Mouse (Mus musculus): Measurements from ENCODE around the gene Arfrp1. TPM values are rescaled to one million over a fixed set of nuclear protein-coding genes. Genes with fewer than 3 reads are reported as not detected.

Gene Arfrp1
- 31.9 and 39.6 TPM in 2 replicates for polyA plus RNA-seq (2015; fragmentation: Nextera tagmentation; extraction: Ambion mirVana)

DNA sequence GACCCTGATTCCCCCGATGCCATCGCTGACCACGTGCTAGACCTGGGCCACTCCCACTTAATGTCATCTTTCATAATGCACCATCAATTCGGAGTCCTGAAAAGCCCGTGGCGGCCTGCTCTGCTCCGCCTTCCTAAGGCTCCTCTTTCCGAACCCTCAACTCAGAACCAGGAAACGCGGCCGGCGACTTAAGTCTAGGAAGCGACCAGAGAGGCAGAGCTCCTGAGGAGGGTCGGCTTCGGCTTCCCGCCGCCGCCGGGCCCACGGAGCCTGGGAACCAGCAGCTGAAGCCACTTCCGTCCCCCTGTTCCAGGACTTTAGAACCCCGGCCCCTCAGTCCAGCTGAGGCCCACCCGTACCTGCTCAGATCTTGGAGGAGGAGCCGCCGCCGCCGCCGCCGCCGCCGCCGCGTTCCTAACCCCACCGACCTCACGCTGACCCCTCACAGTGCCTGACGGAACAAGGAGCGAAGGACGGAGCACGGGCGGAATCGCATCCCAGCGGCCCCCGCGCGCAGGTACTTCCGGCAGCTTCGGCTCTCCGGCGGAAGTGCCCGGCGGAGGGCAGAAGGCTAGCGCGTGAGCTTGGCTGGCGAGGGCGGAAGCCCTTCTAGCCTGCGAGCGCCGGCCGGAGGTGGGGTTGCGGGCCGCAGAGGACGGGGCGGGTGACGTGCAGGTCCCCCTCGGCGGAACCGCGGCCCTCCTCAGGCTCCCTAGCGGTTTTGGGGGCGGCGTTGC lies at the start of gene Arfrp1, which contains the start of gene Zgpat:
TSS of gene Arfrp1 (minus strand) at position 545 of the 737 bp plus-strand sequence.
TSS of gene Zgpat (plus strand) at position 69 of the 737 bp plus-strand sequence.

DNA sequence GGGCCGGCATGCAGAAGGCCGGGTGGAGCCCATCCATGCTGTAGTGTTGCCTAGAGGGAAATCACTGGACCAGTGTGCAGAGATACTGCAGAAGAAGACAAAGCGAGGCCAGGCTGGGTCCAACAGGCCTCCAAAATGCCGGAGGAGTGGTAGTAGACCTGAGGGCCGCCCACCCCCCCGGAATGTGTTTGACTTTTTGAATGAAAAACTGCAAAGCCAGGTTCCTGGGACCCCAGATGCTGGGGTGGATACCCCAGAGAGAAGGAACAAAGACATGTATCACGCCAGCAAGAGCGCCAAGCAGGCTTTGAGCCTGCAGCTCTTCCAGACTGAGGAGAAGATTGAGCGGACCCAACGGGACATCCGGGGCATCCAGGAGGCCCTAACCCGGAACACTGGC lies 14.6 kb upstream of the Arfrp1 start, which contains the start of gene Lime1:
TSS of gene Lime1 (plus strand) at position 301 of the 400 bp plus-strand sequence.

DNA sequence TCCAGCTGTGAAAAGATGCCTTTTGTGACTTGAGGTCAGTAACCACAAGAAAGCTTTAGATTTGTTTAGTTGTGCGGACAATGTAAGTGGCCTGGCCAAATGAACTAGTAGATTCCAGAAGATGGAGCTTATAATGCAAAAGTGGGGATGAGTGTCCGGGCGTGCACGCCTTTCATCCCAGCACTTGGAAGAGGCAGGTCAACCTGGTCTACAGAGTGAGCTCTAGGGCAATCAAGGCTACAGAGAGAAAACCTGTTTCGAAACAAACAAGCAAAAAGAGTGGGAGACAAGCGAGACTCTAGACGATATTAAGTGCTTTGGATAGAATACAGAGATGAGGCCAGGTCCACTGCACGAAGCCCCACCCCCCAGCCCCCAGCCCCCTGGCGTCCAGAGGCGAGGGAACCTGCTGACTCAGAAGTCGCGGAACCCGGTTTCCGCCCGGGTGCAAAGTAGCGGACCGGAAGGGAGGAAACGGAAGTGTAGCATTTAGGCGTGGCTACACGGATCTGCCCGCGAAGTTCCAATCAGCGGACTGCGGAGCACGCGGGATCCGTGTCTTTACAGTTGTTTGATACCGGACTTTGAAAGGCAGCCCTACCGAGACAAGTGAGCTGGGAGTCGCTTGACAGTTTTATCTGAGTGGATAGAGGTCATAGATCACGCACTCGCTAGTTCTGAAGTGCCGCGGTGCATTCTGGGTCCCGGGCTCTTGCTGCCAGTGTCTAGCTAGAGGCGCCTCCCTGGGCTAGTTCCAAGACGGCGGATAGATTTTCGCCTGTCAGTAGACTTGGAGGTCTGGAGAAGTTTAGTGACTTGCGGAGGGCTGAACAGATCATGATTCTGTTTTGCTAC lies 45.7 kb downstream of the Arfrp1 start, which contains the start of gene Rtel1:
TSS of gene Rtel1 (plus strand) at position 492 of the 855 bp plus-strand sequence.

DNA sequence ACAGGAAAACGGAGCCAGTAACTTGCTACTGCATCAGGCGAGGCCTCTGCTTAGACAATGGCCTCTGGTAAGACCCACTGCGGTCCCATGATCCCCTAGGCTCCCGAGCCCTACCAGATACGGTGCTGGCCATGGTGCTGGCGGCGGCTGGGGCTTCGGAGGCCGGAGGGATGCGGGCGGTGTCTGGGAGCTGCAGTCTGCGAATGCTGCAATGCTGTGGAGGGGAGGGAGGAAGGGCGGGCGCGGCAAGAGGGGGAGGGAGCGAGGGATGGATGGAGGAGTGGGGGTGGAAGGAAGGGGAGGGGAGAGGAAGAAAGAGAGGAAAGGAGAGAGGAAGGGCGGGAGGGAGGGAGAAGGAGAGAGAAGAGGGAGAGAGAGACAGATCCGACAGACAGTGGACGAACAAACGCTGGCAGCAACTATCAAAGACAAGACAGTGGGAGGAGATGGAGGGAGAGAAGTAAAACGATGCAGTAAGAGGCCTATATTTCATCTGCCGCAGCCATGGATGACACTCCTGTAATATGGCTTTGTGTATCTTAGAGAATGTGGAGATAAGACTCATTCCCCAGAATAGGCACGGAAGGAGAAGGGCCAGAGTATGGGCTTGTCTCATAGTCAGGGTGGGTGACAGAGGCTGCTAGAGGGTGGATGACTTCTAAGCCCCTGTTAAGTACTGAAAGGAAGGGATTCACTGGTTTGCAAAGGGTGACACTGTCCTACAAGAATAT lies 51.0 kb downstream of the Arfrp1 start, which contains the start of gene Stmn3:
TSS of gene Stmn3 (minus strand) at position 421 of the 731 bp plus-strand sequence.

Other genes with a start within 250 kb of the Arfrp1 start
- 3.5 and 8.4 TPM in 2 replicates for gene Kcnq2, start 230.1 kb downstream of the Arfrp1 start, polyA plus RNA-seq (2015; fragmentation: Nextera tagmentation; extraction: Ambion mirVana)
- gene Eef1a2, start 208.4 kb downstream of the Arfrp1 start, polyA plus RNA-seq (2015; fragmentation: Nextera tagmentation; extraction: Ambion mirVana), result 2.8 and 7.1 TPM in 2 replicates
- 216 TPM in 2 replicates for gene Ppdpf, start 178.2 kb downstream of the Arfrp1 start, polyA plus RNA-seq (2015; fragmentation: Nextera tagmentation; extraction: Ambion mirVana)
- 0.05 TPM in 1 of 2 replicates, not detected in the other for gene Ptk6, start 162.6 kb downstream of the Arfrp1 start, polyA plus RNA-seq (2015; fragmentation: Nextera tagmentation; extraction: Ambion mirVana)
- 0.25 and 0.57 TPM in 2 replicates for gene Srms, start 152.2 kb downstream of the Arfrp1 start, polyA plus RNA-seq (2015; fragmentation: Nextera tagmentation; extraction: Ambion mirVana)
- gene Fndc11, start 145.4 kb downstream of the Arfrp1 start, polyA plus RNA-seq (2015; fragmentation: Nextera tagmentation; extraction: Ambion mirVana), result 0.41 TPM in 1 of 2 replicates, not detected in the other
- gene Helz2, start 123.4 kb downstream of the Arfrp1 start, polyA plus RNA-seq (2015; fragmentation: Nextera tagmentation; extraction: Ambion mirVana), result 0.93 and 1.5 TPM in 2 replicates
- gene Gmeb2, start 77.4 kb downstream of the Arfrp1 start, polyA plus RNA-seq (2015; fragmentation: Nextera tagmentation; extraction: Ambion mirVana), result 7.2 and 8.2 TPM in 2 replicates
- 90.5 and 285 TPM in 2 replicates for gene Stmn3, start 50.9 kb downstream of the Arfrp1 start, polyA plus RNA-seq (2015; fragmentation: Nextera tagmentation; extraction: Ambion mirVana)
- 12.9 and 16.5 TPM in 2 replicates for gene Rtel1, start 45.7 kb downstream of the Arfrp1 start, polyA plus RNA-seq (2015; fragmentation: Nextera tagmentation; extraction: Ambion mirVana)
- gene Zgpat, start 476 bp downstream of the Arfrp1 start, polyA plus RNA-seq (2015; fragmentation: Nextera tagmentation; extraction: Ambion mirVana), result 16.2 and 28.2 TPM in 2 replicates
- gene Lime1, start 14.7 kb upstream of the Arfrp1 start, polyA plus RNA-seq (2015; fragmentation: Nextera tagmentation; extraction: Ambion mirVana), result 9.4 and 10.7 TPM in 2 replicates
- 12.8 and 16.5 TPM in 2 replicates for gene Zbtb46, start 94.0 kb upstream of the Arfrp1 start, polyA plus RNA-seq (2015; fragmentation: Nextera tagmentation; extraction: Ambion mirVana)
- gene Abhd16b, start 127.8 kb upstream of the Arfrp1 start, polyA plus RNA-seq (2015; fragmentation: Nextera tagmentation; extraction: Ambion mirVana), result 0.26 TPM in 1 of 2 replicates, not detected in the other
- 209 and 229 TPM in 2 replicates for gene Tpd52l2, start 131.7 kb upstream of the Arfrp1 start, polyA plus RNA-seq (2015; fragmentation: Nextera tagmentation; extraction: Ambion mirVana)
- gene Dnajc5, start 155.1 kb upstream of the Arfrp1 start, polyA plus RNA-seq (2015; fragmentation: Nextera tagmentation; extraction: Ambion mirVana), result 47.4 and 56.3 TPM in 2 replicates
- gene Uckl1, start 219.5 kb upstream of the Arfrp1 start, polyA plus RNA-seq (2015; fragmentation: Nextera tagmentation; extraction: Ambion mirVana), result 42.5 and 70.6 TPM in 2 replicates
- gene Prpf6, start 226.5 kb upstream of the Arfrp1 start, polyA plus RNA-seq (2015; fragmentation: Nextera tagmentation; extraction: Ambion mirVana), result 29.2 and 43.1 TPM in 2 replicates
- gene Zfp512b, start 227.4 kb upstream of the Arfrp1 start, polyA plus RNA-seq (2015; fragmentation: Nextera tagmentation; extraction: Ambion mirVana), result 29.7 and 35.5 TPM in 2 replicates
- 21.4 and 21.8 TPM in 2 replicates for gene Samd10, start 233.8 kb upstream of the Arfrp1 start, polyA plus RNA-seq (2015; fragmentation: Nextera tagmentation; extraction: Ambion mirVana)

All from adrenal gland, postnatal 0 days (tissue).